Mouse (Mus musculus) lung, adult 2 months (tissue): Measurements from ENCODE around the gene Zfp444.

Experiments used
- CTCF ChIP-seq: fragments of 200-500 bp; IDR thresholded peaks from 2 replicates; pipeline ENCODE4 v1.5.1; 2011; ENCODE audit warnings: mild to moderate bottlenecking, low read length, control low read depth; ENCODE audit not compliant: insufficient read depth
- POLR2A ChIP-seq: fragments of 200-500 bp; IDR thresholded peaks from 2 replicates; pipeline ENCODE4 v1.6.1; 2011; ENCODE audit warnings: low read depth, mild to moderate bottlenecking, control low read depth, low read length, borderline replicate concordance; ENCODE audit errors: extremely low read depth

DNA sequence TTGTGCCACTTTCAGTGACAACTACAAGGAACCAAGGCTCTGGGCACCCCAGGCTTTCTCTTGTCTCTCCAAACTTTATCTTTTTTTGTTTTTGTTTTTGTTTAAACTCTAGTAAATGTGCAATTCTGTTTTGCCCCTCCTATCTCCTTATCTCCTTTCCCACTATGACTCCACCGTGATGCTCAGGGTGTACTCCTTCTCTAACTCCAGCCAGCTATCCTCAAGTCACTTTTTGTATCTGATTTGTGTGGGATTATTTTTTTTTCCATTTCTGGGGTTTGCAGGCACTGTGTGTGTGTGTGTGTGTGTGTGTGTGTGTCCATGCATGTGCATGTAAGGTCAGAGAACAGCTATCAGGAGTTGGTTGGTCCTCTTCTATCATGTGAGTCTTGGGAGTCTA lies 14.5 kb upstream of the Zfp444 start:
- TF ChIP-seq CTCF, result no peak
- TF ChIP-seq POLR2A, result no peak
